Mouse (Mus musculus) adipocyte (in vitro differentiated cells): ENCODE data around the gene Capn3.

Experiments used
- DNase-seq: peaks from one replicate; pipeline ENCODE4 v3.0.0-alpha.2; 2016; ENCODE audit warnings: low spot score

Gene Capn3

GRCm38 (mm10) chr2:120482506-120483389 is 26.9 kb downstream of the Capn3 start:
- no peak for DNase-seq

GRCm38 (mm10) chr2:120484241-120484640 is 28.4 kb downstream of the Capn3 start:
- DNase-seq = no peak

- DNase-seq = no peak
Observed at GRCm38 (mm10) chr2:120493254-120493653, 37.4 kb downstream of the Capn3 start.

GRCm38 (mm10) chr2:120496511-120496910 is 40.7 kb downstream of the Capn3 start:
- DNase-seq = no peak

GRCm38 (mm10) chr2:120499971-120500471 is 44.2 kb downstream of the Capn3 start:
- DNase-seq = no peak

GRCm38 (mm10) chr2:120501136-120501918 is 45.5 kb downstream of the Capn3 start:
- DNase-seq = no peak

- DNase-seq = no peak
Observed at GRCm38 (mm10) chr2:120501931-120502604, 46.2 kb downstream of the Capn3 start.

GRCm38 (mm10) chr2:120502605-120502990 is 46.8 kb downstream of the Capn3 start:
- DNase-seq = peak; percentile 67

- no peak for DNase-seq
Observed at GRCm38 (mm10) chr2:120503094-120503493, 47.3 kb downstream of the Capn3 start.

GRCm38 (mm10) chr2:120503992-120504391 is 48.2 kb downstream of the Capn3 start:
- DNase-seq = no peak

- no peak for DNase-seq
Observed at GRCm38 (mm10) chr2:120514181-120514580, 58.4 kb downstream of the Capn3 start.

- peak; percentile 41 for DNase-seq
Observed at GRCm38 (mm10) chr2:120518547-120519210, 62.9 kb downstream of the Capn3 start.

- no peak for DNase-seq
Observed at GRCm38 (mm10) chr2:120526771-120527170, 71.0 kb downstream of the Capn3 start.

- no peak for DNase-seq
Observed at GRCm38 (mm10) chr2:120529531-120529930, 73.7 kb downstream of the Capn3 start.

- no peak for DNase-seq
Observed at GRCm38 (mm10) chr2:120531223-120531622, 75.4 kb downstream of the Capn3 start.

- no peak for DNase-seq
Observed at GRCm38 (mm10) chr2:120539333-120539732, 83.5 kb downstream of the Capn3 start.

- peak; percentile 94 for DNase-seq
Observed at GRCm38 (mm10) chr2:120539778-120540208, 84.0 kb downstream of the Capn3 start.

GRCm38 (mm10) chr2:120544732-120545131 is 88.9 kb downstream of the Capn3 start:
- no peak for DNase-seq
